Mouse (Mus musculus) cerebellum, adult 2 months (tissue): ENCODE data around the gene Zbed4. TPM values are rescaled to one million over a fixed set of nuclear protein-coding genes. Genes with fewer than 3 reads are reported as not detected.

Experiments
- DNase-seq, 2 experiments: peaks; one replicate each; pipeline ENCODE4 v3.0.0; 2021
- H3K27ac ChIP-seq: fragments of 200-500 bp; 2 replicates; pipeline ENCODE4 v1.5.1; 2012; ENCODE audit warnings: low read length, control low read depth, inconsistent platforms; ENCODE audit not compliant: insufficient read depth
- H3K27me3 ChIP-seq: fragments of 200-500 bp; 2 replicates; pipeline ENCODE4 v1.6.1; 2012; ENCODE audit warnings: inconsistent platforms, mild to moderate bottlenecking, low read length, moderate library complexity; ENCODE audit not compliant: control insufficient read depth, insufficient read depth
- H3K4me1 ChIP-seq: fragments of 200-500 bp; 2 replicates; pipeline ENCODE4 v1.6.1; 2011; ENCODE audit warnings: low read length; ENCODE audit not compliant: control insufficient read depth, insufficient read depth
- H3K4me3 ChIP-seq: fragments of 200-500 bp; replicated peaks from 2 replicates; pipeline ENCODE3; 2011; ENCODE audit warnings: mild to moderate bottlenecking, low read depth, low read length, control low read depth; ENCODE audit not compliant: insufficient read depth
- CTCF ChIP-seq: fragments of 200-500 bp; IDR thresholded peaks from 2 replicates; pipeline ENCODE4 v1.5.1; 2011; ENCODE audit warnings: low read depth, mild to moderate bottlenecking, control low read depth, low read length, moderate library complexity, borderline replicate concordance; ENCODE audit not compliant: insufficient read depth
- POLR2A ChIP-seq: fragments of 200-500 bp; IDR thresholded peaks from 2 replicates; pipeline ENCODE4 v1.6.1; 2011; ENCODE audit warnings: low read length, control low read depth, borderline replicate concordance; ENCODE audit not compliant: insufficient read depth
- WGBS: fragments of 180-500 bp; shearing (Covaris S2); methylation state at CpG from one replicate; pipeline ENCODE4 v1.1.7; 2018; 5-methylcytosine and 5-hydroxymethylcytosine counted together
- polyA plus RNA-seq: library from polyadenylated mRNA; depleted of rRNA; stranded (reverse); fragments of >200 nt; gene quantifications from 2 replicates; pipeline ENCODE4 v1.2.3, GENCODE M21; 2012

Gene Zbed4
- polyA plus RNA-seq, 1 experiment, result 6.9 TPM

DNA sequence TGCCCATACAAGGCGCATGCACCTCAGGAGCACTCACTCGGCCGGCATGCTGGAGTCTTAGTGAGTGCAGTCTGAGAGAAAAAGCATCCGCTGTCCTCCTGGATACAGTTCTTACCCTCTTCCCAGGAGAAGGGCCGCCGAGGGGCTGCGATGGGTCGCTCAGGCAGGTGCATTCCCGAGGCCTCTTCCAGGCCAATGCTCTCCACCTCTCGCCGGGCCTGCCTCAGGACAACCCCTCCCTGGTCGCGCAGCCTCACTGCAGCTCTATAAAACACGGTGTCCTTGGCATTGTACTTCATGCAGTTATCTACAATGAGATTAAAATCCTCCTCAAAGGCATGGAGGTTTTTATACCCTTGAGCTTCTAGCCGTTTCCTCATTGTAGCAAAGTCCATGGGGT lies 39.0 kb upstream of the Zbed4 start:
- H3K4me3 ChIP-seq, result no peak overlapping the region
- no peak for TF ChIP-seq POLR2A
- no peak for TF ChIP-seq CTCF
- peaks cover 9% of the 10 kb centered on the region for H3K4me1 ChIP-seq
- no peak for DNase-seq
- H3K27me3 ChIP-seq, result no peaks in the 10 kb centered on the region
- H3K27ac ChIP-seq, result no peak overlapping the region
- WGBS, result 90% methylated on average over 15 of the region's 15 CpGs

DNA sequence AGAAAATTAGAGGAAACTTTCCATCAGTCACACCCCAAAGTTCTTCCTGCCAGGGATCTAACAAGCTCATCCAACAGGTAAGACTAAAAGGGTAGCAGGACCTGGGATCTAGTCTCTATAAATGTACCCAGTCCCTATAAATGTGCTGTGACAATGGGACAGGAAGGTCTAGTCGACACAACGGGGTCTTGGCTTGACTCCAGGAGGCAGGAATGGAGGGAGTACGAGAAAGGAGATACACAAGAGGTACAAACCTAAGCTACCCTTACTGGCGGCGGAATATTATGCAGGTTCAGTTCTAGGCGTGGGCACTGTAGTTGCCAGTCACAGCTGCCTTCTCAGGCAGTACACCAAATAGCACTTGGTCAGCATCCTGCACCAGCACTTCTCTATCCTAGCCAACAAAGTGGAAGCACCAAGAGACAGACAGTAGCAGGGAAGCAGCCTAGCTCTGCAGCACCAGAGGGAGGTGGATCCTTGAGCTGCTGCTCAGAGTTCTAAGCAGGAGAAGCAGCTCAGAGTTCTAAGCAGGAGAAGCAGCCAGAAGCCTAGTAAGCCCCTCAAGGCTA lies 37.4 kb upstream of the Zbed4 start:
- WGBS, result 39% methylated on average over 6 of the region's 6 CpGs
- Histone ChIP-seq H3K4me1 (peaks cover 13% of the 10 kb centered on the region), H3K27me3 (no peaks in the 10 kb centered on the region), H3K4me3 (no peak overlapping the region), H3K27ac (no peak overlapping the region)
- DNase-seq, result no peak
- no peak for TF ChIP-seq CTCF
- TF ChIP-seq POLR2A, result no peak

DNA sequence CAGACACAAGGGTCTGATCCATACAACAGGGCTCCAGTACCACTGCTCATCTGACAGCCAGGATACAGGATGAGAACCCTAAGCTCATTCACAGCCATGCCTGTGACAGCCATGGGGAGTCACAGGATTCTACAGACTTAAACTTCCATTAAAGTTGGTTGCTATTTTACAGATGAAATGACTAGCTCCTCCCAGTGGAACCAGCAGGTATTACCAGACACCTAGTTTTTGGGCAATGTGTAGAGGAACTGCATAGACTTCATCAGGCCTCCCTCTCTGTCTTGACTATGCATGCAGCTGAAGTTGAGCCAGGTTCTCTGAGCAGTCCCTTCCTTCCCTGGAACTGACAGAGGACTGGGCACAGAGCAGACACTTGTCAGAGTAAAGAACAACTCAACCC lies 35.1 kb upstream of the Zbed4 start:
- peak; percentile 49; the same call in 1 of the 2 replicates for TF ChIP-seq CTCF
- TF ChIP-seq POLR2A, result no peak
- H3K4me1 ChIP-seq, result peaks cover 15% of the 10 kb centered on the region
- H3K27ac ChIP-seq, result no peak overlapping the region
- H3K4me3 ChIP-seq, result no peak overlapping the region
- no peak for DNase-seq
- H3K27me3 ChIP-seq, result no peaks in the 10 kb centered on the region

DNA sequence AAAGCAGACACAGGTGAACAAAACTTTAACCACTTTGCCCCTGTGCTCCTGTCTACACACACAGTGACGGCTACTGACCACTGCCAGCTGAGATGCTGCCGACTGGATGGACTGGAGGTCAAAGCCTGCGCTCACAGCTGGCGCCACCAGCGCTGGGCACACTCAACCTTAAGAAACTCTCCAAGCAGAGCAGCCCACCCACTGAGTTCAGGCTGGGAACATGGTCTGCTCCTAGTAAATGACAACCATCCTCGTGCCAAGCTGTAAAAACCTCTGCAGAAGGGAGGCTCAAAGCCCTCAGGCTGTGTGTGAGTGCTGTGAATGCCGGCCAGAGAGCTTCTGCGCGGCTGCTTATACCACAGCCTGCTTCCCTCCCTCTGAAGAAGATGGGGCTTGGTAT lies 34.2 kb upstream of the Zbed4 start:
- TF ChIP-seq CTCF (no peak), POLR2A (no peak)
- 31% methylated on average over 9 of the region's 9 CpGs for WGBS
- DNase-seq, result no peak
- Histone ChIP-seq H3K4me3 (no peak overlapping the region), H3K27me3 (no peaks in the 10 kb centered on the region), H3K4me1 (peaks cover 18% of the 10 kb centered on the region), H3K27ac (no peak overlapping the region)

DNA sequence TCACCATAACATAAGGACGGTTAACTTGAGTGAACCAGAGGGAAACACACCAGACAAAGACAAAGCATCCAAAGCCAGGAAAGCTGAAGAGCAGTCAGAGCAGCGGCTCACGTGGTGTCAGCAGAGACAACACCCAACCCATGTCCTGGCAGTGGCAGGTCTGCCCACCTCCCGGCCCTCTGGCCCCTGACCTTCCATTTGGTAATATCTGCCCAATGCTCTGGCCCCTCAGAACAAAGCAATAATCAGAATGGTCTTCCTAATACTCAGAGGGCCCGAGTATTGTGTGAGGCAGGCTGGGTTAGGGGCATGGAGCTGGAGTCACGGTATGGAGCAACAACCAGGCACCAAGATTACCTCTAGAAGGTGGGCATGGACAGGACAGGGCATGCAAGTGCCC lies 28.3 kb upstream of the Zbed4 start:
- no peak for TF ChIP-seq POLR2A
- no peak for DNase-seq
- WGBS, result 87% methylated on average over 6 of the region's 6 CpGs
- no peak overlapping the region for H3K4me3 ChIP-seq
- H3K4me1 ChIP-seq, result peaks cover 34% of the 10 kb centered on the region
- no peaks in the 10 kb centered on the region for H3K27me3 ChIP-seq
- H3K27ac ChIP-seq, result no peak overlapping the region

DNA sequence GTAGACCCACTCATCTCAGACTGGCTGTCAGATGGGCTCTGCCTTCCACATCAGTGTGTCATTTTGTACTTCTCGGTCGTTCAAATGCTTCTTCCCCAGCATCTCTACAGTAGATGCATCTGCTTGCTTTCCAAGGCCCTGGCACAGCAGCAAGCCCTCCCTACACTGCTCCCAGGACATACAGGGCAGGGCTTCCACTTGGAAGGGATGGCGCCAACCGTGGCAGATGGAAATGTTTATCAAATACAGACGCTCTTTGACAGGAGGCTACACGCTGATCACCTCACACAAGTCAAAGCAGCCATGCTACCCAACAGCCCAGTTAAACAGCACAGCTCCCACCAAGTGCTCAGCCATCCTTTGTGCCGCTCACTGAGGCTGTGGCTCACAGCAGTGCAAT lies 27.1 kb upstream of the Zbed4 start:
- 4% methylated on average over 7 of the region's 7 CpGs for WGBS
- Histone ChIP-seq H3K27me3 (no peaks in the 10 kb centered on the region), H3K27ac (peak overlapping the region; percentile 10; the same call in 1 of the 2 replicates), H3K4me1 (peaks cover 29% of the 10 kb centered on the region), H3K4me3 (peak overlapping the region; percentile 23)
- peak; percentile 77 to 87 for DNase-seq
- no peak for TF ChIP-seq CTCF
- TF ChIP-seq POLR2A, result no peak

DNA sequence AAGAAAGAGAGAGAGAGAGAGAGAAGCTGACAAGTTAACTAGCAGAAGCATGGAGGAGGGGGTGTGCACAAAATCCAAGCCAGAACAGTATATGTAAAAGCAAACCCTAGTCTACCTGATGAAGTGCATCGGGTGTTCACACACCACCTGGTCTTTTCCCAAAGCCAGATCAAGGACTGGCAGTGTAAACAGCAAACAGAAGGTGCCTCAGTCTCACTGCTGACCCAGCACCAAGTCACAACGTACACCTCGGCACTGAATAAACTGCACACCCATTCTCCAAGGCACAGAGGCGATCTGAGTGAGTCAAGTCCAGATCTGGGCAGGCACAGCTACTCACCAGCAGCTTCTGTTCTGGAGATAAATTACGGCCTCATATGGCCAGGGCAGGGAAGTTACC lies 26.4 kb upstream of the Zbed4 start:
- Histone ChIP-seq H3K27me3 (no peaks in the 10 kb centered on the region), H3K27ac (peak overlapping the region; percentile 71; the same call in 1 of the 2 replicates), H3K4me3 (no peak overlapping the region), H3K4me1 (peaks cover 33% of the 10 kb centered on the region)
- TF ChIP-seq CTCF (no peak), POLR2A (no peak)
- WGBS, result 9% methylated on average over 5 of the region's 5 CpGs
- DNase-seq, result peak; percentile 46 to 56

DNA sequence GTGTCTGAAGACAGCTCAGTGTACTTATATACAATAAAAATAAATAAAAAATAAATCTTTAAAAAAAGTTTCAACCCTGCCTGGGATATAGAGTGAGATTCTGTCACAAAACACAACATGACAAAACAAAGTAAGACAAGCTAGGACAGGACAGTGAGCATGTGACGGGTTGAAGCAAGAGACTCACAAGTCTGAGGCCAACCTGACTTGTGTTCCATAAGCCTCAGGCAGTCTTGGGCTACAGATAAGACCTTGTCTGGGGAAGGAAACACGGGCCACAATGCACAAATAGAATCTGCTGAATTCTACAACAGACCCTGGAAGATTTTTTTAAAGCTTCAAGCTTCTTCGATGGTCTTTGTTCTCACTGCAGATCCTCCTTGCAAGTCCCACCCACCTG lies 24.3 kb upstream of the Zbed4 start:
- TF ChIP-seq POLR2A (no peak), CTCF (no peak)
- 83% methylated on average over 3 of the region's 3 CpGs for WGBS

DNA sequence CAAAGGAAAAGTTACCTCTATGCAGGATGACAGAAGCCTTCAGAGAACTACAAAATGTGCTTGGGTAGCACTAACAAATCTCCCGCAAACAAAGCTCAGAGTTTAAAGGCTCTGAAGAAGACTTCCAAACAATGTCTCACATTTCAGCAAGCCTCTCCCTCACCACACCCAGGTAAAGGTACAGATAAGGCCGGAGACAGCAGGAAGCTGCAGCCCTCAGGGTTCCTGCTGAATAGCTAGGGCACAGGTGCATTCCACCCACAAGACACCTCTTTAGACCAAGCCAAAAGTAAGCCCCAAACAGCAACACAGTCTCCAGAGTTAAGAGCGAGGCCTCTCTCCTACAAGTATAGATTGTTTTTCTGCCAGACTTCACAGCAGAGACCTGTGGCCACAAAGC lies 20.7 kb upstream of the Zbed4 start:
- Histone ChIP-seq H3K4me3 (no peak overlapping the region), H3K27me3 (no peaks in the 10 kb centered on the region), H3K4me1 (peaks cover 17% of the 10 kb centered on the region), H3K27ac (no peak overlapping the region)
- TF ChIP-seq CTCF (no peak), POLR2A (no peak)
- DNase-seq, result no peak
- 48% methylated on average over 3 of the region's 3 CpGs for WGBS

More for the DNA sequence above, 24.3 kb upstream of the Zbed4 start:
- Histone ChIP-seq H3K27ac (no peak overlapping the region), H3K4me1 (peaks cover 41% of the 10 kb centered on the region), H3K4me3 (no peak overlapping the region), H3K27me3 (no peaks in the 10 kb centered on the region)
- DNase-seq, result no peak
